Mouse (Mus musculus): Measurements from ENCODE around the gene Psenen.

The Psenen gene

DNA sequence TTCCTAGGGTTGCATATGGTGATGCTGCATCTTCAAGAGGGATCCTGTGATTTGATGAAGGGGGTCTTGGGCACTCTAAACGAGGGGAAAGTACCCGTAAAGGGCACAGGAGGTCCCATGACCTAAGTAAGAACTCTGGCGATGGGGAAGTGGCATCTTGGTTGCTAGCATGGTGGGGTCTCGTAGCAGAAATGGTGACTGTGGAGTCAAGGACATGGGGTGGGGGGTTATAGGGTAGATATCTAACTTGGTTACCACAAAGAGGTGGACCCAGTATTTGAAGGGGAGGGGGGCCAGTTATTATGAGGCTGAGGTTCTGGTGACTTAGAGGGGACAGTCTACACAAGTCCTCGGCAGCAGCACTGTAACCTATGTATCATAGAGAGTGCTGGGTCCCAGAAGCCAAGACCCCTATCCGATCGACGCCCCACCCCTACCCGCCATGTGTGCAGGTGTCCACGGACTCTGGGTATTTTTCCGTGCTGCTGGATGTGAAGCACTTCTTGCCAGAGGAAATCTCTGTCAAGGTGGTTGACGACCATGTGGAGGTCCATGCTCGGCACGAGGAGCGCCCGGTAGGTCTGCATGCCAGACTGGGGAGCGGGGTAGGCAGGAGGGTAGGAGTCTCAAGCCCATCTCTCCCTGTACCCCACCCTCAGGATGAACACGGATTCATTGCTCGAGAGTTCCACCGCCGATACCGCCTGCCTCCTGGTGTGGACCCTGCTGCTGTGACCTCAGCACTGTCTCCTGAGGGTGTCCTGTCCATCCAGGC is 9.4 kb downstream of the Psenen start:
- no peak for DNase-seq (ENCODE audit: low spot score in 2 of 2)

GRCm38 (mm10) chr7:30553021-30553589 is 10.3 kb downstream of the Psenen start:
- DNase-seq (ENCODE audit: low spot score in 2 of 2) = no peak

GRCm38 (mm10) chr7:30552102-30553020 is 11.1 kb downstream of the Psenen start, which contains the start of the genes Hspb6 and Proser3:
Gene Hspb6 (plus strand): TSS chr7:30552178.
Gene Proser3 (minus strand): TSS chr7:30552299.
- DNase-seq (ENCODE audit: low spot score in 2 of 2) = peak; percentile 93 to 98

DNA sequence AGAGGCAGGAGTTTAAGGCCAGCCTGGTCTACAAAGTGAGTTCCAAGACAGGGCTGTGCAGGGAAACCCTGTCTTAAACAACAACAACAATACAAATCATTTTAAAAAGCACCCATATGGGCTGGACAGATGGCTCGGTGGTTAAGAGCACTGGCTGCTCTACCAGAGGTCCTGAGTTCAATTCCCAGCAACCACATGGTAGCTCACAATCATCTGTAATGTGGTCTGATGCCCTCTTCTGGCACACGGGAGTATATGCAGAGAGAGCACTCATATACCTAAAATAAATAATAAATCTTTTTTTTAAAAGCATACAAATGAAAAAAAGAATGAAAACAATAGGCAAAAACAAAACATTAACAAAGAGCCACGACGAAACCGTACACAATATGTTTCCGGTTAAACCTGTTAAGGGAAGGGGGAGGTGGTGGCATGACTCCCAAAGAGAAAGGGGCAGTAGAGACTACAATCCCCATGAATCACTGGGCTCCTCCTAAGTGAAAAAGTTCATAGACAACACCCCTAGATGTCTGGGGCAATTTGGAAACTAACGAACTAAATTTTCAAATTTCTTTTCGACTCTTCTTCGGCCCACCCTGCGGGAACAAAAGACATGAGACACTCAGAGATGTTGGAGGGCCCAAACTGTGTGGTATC is 11.9 kb downstream of the Psenen start:
- DNase-seq (ENCODE audit: low spot score in 2 of 2) = no peak

DNA sequence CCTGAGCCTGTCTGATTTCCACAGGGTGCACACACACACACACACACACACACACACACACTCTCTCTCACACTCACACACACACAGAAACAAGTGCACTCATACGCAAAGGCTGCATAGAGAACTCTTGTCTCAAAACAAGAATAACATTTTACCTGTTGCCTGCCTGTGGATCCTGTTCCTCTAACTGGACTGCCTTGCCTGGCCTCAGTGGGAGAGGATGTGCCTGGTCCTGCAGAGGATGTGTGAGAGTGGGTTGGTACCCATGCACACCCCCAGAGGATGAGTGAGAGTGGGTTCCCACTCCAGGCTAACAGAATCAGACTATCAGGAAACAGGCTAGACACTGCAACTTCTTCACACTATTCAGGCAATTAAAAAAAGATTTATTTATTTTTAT is 12.8 kb downstream of the Psenen start:
- no peak for DNase-seq (ENCODE audit: low spot score in 2 of 2)

DNA sequence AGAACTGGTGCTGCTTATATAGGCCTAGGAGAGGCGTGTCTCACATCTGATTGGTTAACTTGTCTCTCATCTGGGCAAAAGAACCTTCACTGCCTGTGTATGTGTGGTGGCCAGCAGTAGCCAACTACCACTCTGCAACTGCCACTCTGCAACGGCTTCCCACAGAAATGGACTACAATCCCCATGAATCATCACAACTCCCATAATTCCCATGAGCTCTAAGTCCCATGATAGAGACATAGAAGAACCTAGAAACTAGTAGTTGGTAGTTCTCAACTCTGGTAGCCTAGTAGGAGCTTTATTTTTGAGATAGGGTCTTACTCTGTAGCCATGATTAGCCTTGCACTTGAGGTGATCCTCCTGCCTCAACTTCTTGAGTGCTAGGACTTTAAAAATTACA is 13.5 kb downstream of the Psenen start:
- no peak for DNase-seq (ENCODE audit: low spot score in 2 of 2)

DNA sequence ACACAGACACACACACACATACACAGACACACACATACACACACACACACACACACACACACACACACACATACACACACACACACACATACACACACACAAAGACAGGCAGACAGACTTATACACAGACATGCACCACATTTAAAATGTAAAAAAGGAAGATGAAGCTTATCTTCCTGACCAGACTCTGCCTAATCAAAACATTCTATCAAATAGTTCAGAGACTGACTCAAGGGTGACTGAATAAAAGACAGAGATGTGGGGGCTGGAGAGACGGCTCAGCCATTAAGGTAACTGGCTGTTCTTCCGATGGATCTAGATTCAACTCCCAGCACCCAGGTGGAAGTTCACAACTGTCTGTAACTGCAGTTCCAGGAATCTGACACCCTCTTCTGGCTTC is 19.1 kb downstream of the Psenen start:
- no peak for DNase-seq (ENCODE audit: low spot score in 2 of 2)

GRCm38 (mm10) chr7:30540572-30540971 is 22.9 kb downstream of the Psenen start:
- DNase-seq (ENCODE audit: low spot score in 2 of 2) = no peak

GRCm38 (mm10) chr7:30534633-30535577 is 28.5 kb downstream of the Psenen start, which contains the start of gene Arhgap33:
Gene Arhgap33 (minus strand): TSS chr7:30535060.
- peak; percentile 92 to 97 for DNase-seq (ENCODE audit: low spot score in 2 of 2)

DNA sequence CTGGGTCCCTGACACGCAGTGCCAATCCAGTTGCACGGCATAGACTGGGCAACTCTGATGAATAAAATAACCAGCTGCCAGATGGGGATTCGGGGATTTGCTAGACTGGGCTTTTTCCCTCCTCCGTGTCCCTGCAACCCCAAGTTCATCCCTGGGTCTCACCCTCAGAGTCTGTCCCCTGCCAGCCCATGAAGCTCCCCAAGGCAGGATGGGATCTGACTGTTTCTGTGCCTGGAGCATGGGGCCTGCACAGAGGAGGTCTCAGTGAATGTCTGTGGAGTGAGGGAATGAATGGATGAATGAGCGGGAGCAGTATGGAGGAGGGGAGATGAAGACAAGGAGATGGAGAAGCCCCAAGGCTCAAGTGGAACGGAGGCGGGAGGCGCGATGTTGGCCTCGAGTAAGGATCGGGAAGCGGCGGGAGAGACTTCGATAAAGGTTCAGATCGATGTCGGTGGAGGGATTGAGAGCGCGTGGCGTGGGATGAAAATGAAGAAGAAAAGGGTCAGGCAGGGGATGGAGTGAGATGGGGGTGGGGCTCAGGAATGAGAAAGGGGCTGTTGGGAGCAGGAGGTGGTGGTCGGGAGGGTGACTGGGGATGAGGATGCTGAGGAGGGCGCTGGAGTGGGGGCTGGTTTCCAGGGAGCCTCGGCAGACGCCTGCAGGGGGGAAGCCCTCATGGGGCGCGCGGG is 29.3 kb downstream of the Psenen start:
- peak in 1 of 2 experiments; percentile 57 for DNase-seq (ENCODE audit: low spot score in 2 of 2)

GRCm38 (mm10) chr7:30532931-30533330 is 30.5 kb downstream of the Psenen start:
- no peak for DNase-seq (ENCODE audit: low spot score in 2 of 2)

DNA sequence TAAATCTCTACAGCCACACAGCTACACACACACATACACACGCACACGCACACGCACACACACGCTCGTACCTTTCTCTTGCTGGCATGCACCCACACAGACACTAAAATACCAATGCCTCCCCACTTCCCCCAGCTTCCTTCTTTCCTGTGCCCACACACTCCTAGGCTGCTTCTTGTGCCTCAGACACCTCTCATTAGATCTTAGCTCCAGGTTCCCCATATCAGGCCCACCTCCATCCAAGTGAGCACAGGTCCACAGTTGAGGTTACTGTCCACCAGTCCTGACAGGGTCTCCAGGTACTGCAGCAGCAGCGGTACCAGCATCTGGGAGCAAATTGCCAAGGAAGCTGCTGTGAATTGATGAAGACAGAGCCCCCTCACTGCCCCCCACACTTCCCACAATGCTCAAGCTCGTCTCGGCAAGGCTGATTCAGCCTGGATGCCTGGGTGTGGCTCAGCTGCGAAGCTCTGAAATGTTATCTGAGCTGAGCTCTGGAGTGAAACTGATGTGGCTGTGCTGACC is 32.1 kb downstream of the Psenen start:
- DNase-seq (ENCODE audit: low spot score in 2 of 2) = peak; percentile 80 to 83

DNA sequence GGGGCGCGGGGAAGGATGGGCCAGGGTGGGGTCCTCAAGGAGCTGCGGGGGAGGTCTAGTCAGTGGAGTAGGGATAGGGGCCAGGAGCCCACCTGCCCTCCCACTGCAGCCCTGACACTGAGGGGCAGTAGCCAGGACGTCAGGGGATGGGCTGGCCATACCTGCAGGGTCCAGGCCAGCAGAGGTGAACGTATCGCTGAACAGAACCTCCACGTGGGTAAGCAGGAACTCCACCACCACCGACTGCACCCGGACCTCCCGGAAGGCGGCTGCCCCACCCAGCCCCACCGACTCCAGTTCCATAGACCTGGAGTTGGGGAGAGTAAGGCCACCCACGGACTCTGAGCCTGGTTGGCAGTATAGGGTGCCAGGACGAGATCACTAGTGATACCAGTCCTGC is 36.4 kb downstream of the Psenen start:
- no peak for DNase-seq (ENCODE audit: low spot score in 2 of 2)

DNA sequence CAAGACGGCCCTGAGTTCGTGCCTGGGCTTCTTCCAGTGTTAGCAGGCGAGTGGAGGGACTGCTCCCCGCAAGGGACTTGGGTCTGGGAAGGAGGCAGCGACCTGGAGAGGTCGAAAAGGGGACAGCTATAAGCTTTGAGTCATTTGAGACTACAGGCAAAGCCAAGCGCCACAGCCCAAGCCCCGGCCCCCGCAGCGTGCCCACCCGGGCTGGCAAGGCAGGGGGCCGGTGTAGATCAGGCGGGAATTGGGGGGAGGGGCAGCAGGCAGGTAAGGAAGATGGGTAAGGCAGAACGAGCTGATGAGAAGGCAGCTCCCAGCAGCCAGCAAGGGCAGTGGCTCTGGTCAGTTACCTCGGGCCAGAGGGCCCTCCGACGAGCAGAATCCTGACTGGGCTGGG is 37.0 kb downstream of the Psenen start:
- no peak for DNase-seq (ENCODE audit: low spot score in 2 of 2)

- DNase-seq (ENCODE audit: low spot score in 2 of 2) = no peak
Observed at GRCm38 (mm10) chr7:30525954-30526353, 37.5 kb downstream of the Psenen start.

GRCm38 (mm10) chr7:30524487-30524886 is 38.9 kb downstream of the Psenen start:
- no peak for DNase-seq (ENCODE audit: low spot score in 2 of 2)

GRCm38 (mm10) chr7:30522871-30523270 is 40.6 kb downstream of the Psenen start:
- no peak for DNase-seq (ENCODE audit: low spot score in 2 of 2)

DNA sequence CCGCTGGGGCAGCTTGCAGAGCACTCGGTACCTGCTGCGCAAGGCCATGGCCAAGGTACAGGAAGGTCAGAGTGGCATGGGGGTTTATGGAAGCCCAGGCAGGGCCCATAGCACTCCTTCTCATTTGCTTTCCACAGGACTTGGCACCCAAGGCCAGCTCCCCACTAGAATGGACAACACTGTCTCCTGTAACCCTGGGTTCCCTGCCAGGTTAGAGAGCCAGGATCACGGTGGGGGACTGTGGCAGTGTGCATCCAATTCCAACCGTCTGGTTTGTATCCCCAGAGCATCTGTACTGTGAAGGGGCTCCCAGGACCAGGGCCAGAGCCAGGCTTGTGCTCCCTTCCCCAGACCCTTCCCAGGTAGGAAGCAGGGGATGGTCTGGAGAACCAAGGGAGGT is 42.6 kb downstream of the Psenen start:
- DNase-seq (ENCODE audit: low spot score in 2 of 2) = no peak

GRCm38 (mm10) chr7:30520396-30520795 is 43.0 kb downstream of the Psenen start:
- DNase-seq (ENCODE audit: low spot score in 2 of 2) = no peak

DNA sequence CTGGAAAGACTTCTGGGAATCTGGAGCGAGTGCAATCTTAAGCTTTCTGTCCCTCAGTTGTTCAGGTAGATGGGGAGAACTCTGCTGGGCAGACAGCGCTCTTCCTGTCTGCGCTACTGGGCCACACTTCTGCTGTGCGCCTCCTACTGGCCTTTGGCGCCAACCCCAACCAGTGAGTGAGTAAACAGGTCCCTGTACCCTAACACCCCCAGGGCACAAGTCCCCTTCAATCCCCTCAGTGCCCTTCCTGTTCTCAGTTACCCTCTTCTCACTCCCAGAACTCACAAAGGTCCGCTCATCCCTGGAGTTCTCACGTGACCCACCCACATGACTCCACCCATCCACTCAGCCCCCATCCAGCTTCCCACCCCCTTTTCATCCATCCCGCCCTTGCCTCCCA is 45.1 kb downstream of the Psenen start:
- no peak for DNase-seq (ENCODE audit: low spot score in 2 of 2)
